24 mouse cellular contexts compared by ENCODE assay signal in genomic region chr8:44687126-44687525, GRCm38 (mm10).
"Had no signal": no experiment of that assay in that cellular context is flagged by ENCODE, and none has a peak within 500 bp of the region (broad histone marks: within the 10 kb centered on the region; RNA-seq: fewer than 3 reads in every experiment).

No protein-coding gene starts in this region.

- H3K27me3 ChIP-seq: heart, embryonic 13.5 days; heart, embryonic 15.5 days; hindbrain, embryonic 13.5 days; hindbrain, embryonic 15.5 days; kidney, embryonic 15.5 days; limb, embryonic 13.5 days had no signal

- DNase-seq: gastrocnemius, postnatal 14 days; gastrocnemius, postnatal 36 days; heart, adult 11 months; heart, adult 2 months; heart, postnatal 14 days; heart, postnatal 36 days; kidney, adult 11 months; kidney, adult 2 months; kidney, adult 9 months; kidney, postnatal 14 days; kidney, postnatal 36 days; layer of hippocampus, adult 9-11 months; layer of hippocampus, postnatal 36 days; left cerebral cortex, postnatal 4 days had no signal

- H3K4me1 ChIP-seq: hindbrain, embryonic 13.5 days; hindbrain, embryonic 15.5 days had no signal

- H3K4me3 ChIP-seq: heart, adult 2 months; heart, embryonic 13.5 days; heart, embryonic 15.5 days; hindbrain, embryonic 13.5 days; hindbrain, embryonic 15.5 days; kidney, embryonic 15.5 days; limb, embryonic 13.5 days had no signal

- H3K9ac ChIP-seq: heart, embryonic 13.5 days; heart, embryonic 15.5 days; hindbrain, embryonic 13.5 days; hindbrain, embryonic 15.5 days; kidney, embryonic 15.5 days; limb, embryonic 13.5 days had no signal

- H3K27ac ChIP-seq: heart, adult 2 months; heart, embryonic 13.5 days; heart, embryonic 15.5 days; hindbrain, embryonic 13.5 days; hindbrain, embryonic 15.5 days; hindbrain, postnatal 0 days; kidney, embryonic 15.5 days; kidney, postnatal 0 days; limb, embryonic 13.5 days had no signal

- H3K9me3 ChIP-seq: heart, embryonic 15.5 days; hindbrain, embryonic 13.5 days; hindbrain, embryonic 15.5 days; kidney, embryonic 15.5 days; limb, embryonic 13.5 days had no signal

- H3K4me2 ChIP-seq: heart, embryonic 11.5 days; heart, embryonic 13.5 days; heart, embryonic 15.5 days; hindbrain, embryonic 13.5 days; hindbrain, embryonic 15.5 days; kidney, embryonic 15.5 days; limb, embryonic 13.5 days had no signal

- ATAC-seq: hindbrain, postnatal 0 days; intestine, embryonic 16.5 days had no signal

- H3K36me3 ChIP-seq: heart, embryonic 13.5 days; heart, embryonic 15.5 days; hindbrain, embryonic 13.5 days; hindbrain, embryonic 15.5 days; kidney, embryonic 15.5 days; limb, embryonic 13.5 days had no signal
